Mouse (Mus musculus) MEL (cell line): Measurements from ENCODE around the gene Arpc5. TPM values are rescaled to one million over a fixed set of nuclear protein-coding genes. Genes with fewer than 3 reads are reported as not detected.

ENCODE experiments used
- DNase-seq: peaks from one replicate; pipeline ENCODE4 v3.0.0; 2011; ENCODE audit warnings: low read depth, low spot score
- H3K27ac ChIP-seq: 2 replicates; pipeline ENCODE4 v1.5.1; 2012; ENCODE audit warnings: low read depth, mild to moderate bottlenecking, control low read depth, low read length, moderate library complexity; ENCODE audit not compliant: control insufficient read depth
- H3K27me3 ChIP-seq, 2 experiments: fragments of 150-350 bp in 1 of 2; sonication (generic) in 1 of 2; 2 replicates each; pipeline ENCODE4 v1.6.1; 2012; ENCODE audit warnings: low read length in 2 of 2, mild to moderate bottlenecking in 2 of 2, improper control_type of control experiment in 1 of 2, moderate library complexity in 1 of 2; ENCODE audit not compliant: insufficient read depth in 2 of 2, control insufficient read depth in 1 of 2
- H3K36me3 ChIP-seq, 2 experiments: 2 replicates each; pipeline ENCODE4 v1.6.1; 2012 to 2014; ENCODE audit warnings: low read length in 2 of 2, improper control_type of control experiment in 1 of 2, inconsistent platforms in 1 of 2, mild to moderate bottlenecking in 1 of 2; ENCODE audit not compliant: insufficient read depth in 2 of 2, control insufficient read depth in 1 of 2
- H3K4me1 ChIP-seq, 2 experiments: fragments of 150-350 bp in 1 of 2; sonication (generic) in 1 of 2; 2 replicates each; pipeline ENCODE4 v1.6.1; 2012; ENCODE audit warnings: low read length in 2 of 2, improper control_type of control experiment in 1 of 2, mild to moderate bottlenecking in 1 of 2; ENCODE audit not compliant: insufficient read depth in 2 of 2, control insufficient read depth in 1 of 2
- H3K4me3 ChIP-seq, 2 experiments: fragments of 150-350 bp in 1 of 2; sonication (generic) in 1 of 2; 2 replicates each; pipeline ENCODE4 v1.5.1; 2012; ENCODE audit warnings: low read depth in 2 of 2, low read length in 2 of 2, mild to moderate bottlenecking in 2 of 2, moderate library complexity in 2 of 2, control low read depth in 1 of 2, improper control_type of control experiment in 1 of 2; ENCODE audit not compliant: control insufficient read depth in 1 of 2, insufficient read depth in 1 of 2
- H3K79me2 ChIP-seq: 2 replicates; pipeline ENCODE4 v1.6.1; 2012; ENCODE audit warnings: mild to moderate bottlenecking, low read length, moderate library complexity; ENCODE audit not compliant: control insufficient read depth, poor library complexity, insufficient read depth
- H3K9ac ChIP-seq: 2 replicates; pipeline ENCODE4 v1.6.1; 2012; ENCODE audit warnings: low read depth, mild to moderate bottlenecking, control low read depth, low read length, moderate library complexity; ENCODE audit not compliant: control insufficient read depth, poor library complexity, severe bottlenecking
- H3K9me3 ChIP-seq: fragments of 150-350 bp; sonication (generic); replicated peaks from 2 replicates; pipeline ENCODE4 v1.6.1; 2012; ENCODE audit warnings: mild to moderate bottlenecking, low read length, improper control_type of control experiment, moderate library complexity; ENCODE audit not compliant: insufficient read depth
- BHLHE40 ChIP-seq: IDR thresholded peaks from 2 replicates; pipeline ENCODE4 v1.6.1; 2012; ENCODE audit warnings: low read depth, mild to moderate bottlenecking, inconsistent platforms, low read length, improper control_type of control experiment, borderline replicate concordance
- CHD2 ChIP-seq: IDR thresholded peaks from 2 replicates; pipeline ENCODE4 v1.6.1; 2011; ENCODE audit warnings: low read length, improper control_type of control experiment
- E2F4 ChIP-seq: IDR thresholded peaks from 2 replicates; pipeline ENCODE4 v1.6.1; 2011; ENCODE audit warnings: low read depth, low read length, improper control_type of control experiment, borderline replicate concordance
- GABPA ChIP-seq: IDR thresholded peaks from 2 replicates; pipeline ENCODE4 v1.6.1; 2012; ENCODE audit warnings: low read depth, mild to moderate bottlenecking, inconsistent platforms, low read length, improper control_type of control experiment, moderate library complexity
- JUND ChIP-seq: IDR thresholded peaks from 2 replicates; pipeline ENCODE4 v1.6.1; 2011; ENCODE audit warnings: low read depth, mild to moderate bottlenecking, improper control_type of control experiment, low read length
- MAFK ChIP-seq: IDR thresholded peaks from 2 replicates; pipeline ENCODE4 v1.6.1; 2011; ENCODE audit warnings: low read depth, mild to moderate bottlenecking, low read length, improper control_type of control experiment, borderline replicate concordance
- MEF2A ChIP-seq: IDR thresholded peaks from 2 replicates; pipeline ENCODE4 v1.6.1; 2014; ENCODE audit warnings: low read depth, mild to moderate bottlenecking, inconsistent platforms, low read length, improper control_type of control experiment; ENCODE audit not compliant: poor library complexity, insufficient replicate concordance, severe bottlenecking; ENCODE audit errors: extremely low read depth
- MYC ChIP-seq: IDR thresholded peaks from 2 replicates; pipeline ENCODE4 v1.6.1; 2011; ENCODE audit warnings: low read depth, mild to moderate bottlenecking, low read length, improper control_type of control experiment, moderate library complexity
- POLR2A ChIP-seq, 2 experiments: IDR thresholded peaks; 2 replicates each; pipeline ENCODE4 v1.6.1; 2011 to 2012; ENCODE audit warnings: low read length in 2 of 2, mild to moderate bottlenecking in 2 of 2, control low read depth in 1 of 2, improper control_type of control experiment in 1 of 2, low read depth in 1 of 2, moderate library complexity in 1 of 2; ENCODE audit not compliant: control insufficient read depth in 1 of 2, insufficient read depth in 1 of 2, poor library complexity in 1 of 2
- POLR2AphosphoS2 ChIP-seq: IDR thresholded peaks from 2 replicates; pipeline ENCODE4 v1.6.1; 2011; ENCODE audit warnings: low read length, improper control_type of control experiment
- POLR2AphosphoS5 ChIP-seq: IDR thresholded peaks from 2 replicates; pipeline ENCODE4 v1.6.1; 2012; ENCODE audit warnings: low read depth, borderline replicate concordance, mild to moderate bottlenecking, inconsistent platforms, low read length, moderate library complexity, mixed read lengths
- SMC3 ChIP-seq: IDR thresholded peaks from 2 replicates; pipeline ENCODE4 v1.6.1; 2011; ENCODE audit warnings: low read depth, low read length, improper control_type of control experiment
- TAL1 ChIP-seq: IDR thresholded peaks from 2 replicates; pipeline ENCODE4 v1.6.1; 2012; ENCODE audit warnings: mild to moderate bottlenecking, inconsistent platforms, low read length, moderate library complexity, mixed read lengths
- TBP ChIP-seq: IDR thresholded peaks from 2 replicates; pipeline ENCODE4 v1.8.0; 2011; ENCODE audit warnings: low read depth, low read length, improper control_type of control experiment
- ZMIZ1 ChIP-seq: IDR thresholded peaks from 2 replicates; pipeline ENCODE4 v1.6.1; 2012; ENCODE audit warnings: low read depth, mild to moderate bottlenecking, inconsistent platforms, low read length, improper control_type of control experiment, moderate library complexity
- ZNF384 ChIP-seq: IDR thresholded peaks from 2 replicates; pipeline ENCODE4 v1.6.1; 2012; ENCODE audit warnings: low read depth, mild to moderate bottlenecking, inconsistent platforms, low read length, improper control_type of control experiment
- polyA plus RNA-seq, 2 experiments: library from polyadenylated mRNA; stranded (reverse) in 1 of 2; unstranded in 1 of 2; fragments of >175 nt in 1 of 2; fragments of >200 nt in 1 of 2; gene quantifications; 2 replicates each; pipeline versions ENCODE4 v1.2.1 to v1.2.4; 2012; ENCODE audit warnings: low replicate concordance in 2 of 2, low read depth in 1 of 2; ENCODE audit not compliant: insufficient read length in 2 of 2, insufficient read depth in 1 of 2, missing spikeins in 1 of 2
- total RNA-seq: library from RNA; depleted of rRNA; stranded (reverse); fragments of 300-350 nt; gene quantifications from 2 replicates; pipeline ENCODE4 v1.2.3, GENCODE M21; 2012

Gene Arpc5
- total and polyA plus RNA-seq, 3 experiments, result 119 to 145 TPM; not detected in 1

DNA sequence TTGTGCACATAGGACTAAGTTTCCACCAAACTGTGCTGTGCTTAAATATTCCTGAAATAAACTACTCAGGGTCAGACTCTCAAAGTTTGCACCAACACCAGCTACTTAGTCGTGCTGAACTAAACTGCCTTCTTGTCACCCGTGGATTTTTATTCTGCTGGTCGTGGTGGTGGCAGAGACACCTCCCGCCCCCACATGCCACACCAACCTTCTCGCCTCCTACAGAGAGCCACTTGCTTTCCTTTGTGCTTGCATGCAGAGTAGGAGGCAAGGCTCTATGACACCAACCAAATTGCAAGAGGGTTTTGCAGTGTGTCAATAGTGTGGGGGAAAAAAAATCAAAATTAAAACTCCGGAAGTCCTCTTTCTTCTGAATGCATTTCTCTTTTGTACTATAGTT is 53.2 kb downstream of the Arpc5 start:
- Histone ChIP-seq H3K9me3 (no peaks in the 10 kb centered on the region), H3K9ac (no peak overlapping the region), H3K36me3 (peaks cover 3 to 5% of the 10 kb centered on the region in 2 experiments; a peak in 3 of 4 replicates), H3K79me2 (no peaks in the 10 kb centered on the region), H3K27ac (no peak overlapping the region), H3K4me1 (no peaks in the 10 kb centered on the region), H3K4me3 (no peak overlapping the region), H3K27me3 (no peaks in the 10 kb centered on the region)
- DNase-seq, result no peak
- TF ChIP-seq E2F4 (no peak), CHD2 (no peak), ZNF384 (no peak), GABPA (no peak), JUND (no peak), SMC3 (no peak), TBP (no peak), MYC (no peak), ZMIZ1 (no peak), MEF2A (no peak), MAFK (no peak), POLR2AphosphoS2 (no peak)

DNA sequence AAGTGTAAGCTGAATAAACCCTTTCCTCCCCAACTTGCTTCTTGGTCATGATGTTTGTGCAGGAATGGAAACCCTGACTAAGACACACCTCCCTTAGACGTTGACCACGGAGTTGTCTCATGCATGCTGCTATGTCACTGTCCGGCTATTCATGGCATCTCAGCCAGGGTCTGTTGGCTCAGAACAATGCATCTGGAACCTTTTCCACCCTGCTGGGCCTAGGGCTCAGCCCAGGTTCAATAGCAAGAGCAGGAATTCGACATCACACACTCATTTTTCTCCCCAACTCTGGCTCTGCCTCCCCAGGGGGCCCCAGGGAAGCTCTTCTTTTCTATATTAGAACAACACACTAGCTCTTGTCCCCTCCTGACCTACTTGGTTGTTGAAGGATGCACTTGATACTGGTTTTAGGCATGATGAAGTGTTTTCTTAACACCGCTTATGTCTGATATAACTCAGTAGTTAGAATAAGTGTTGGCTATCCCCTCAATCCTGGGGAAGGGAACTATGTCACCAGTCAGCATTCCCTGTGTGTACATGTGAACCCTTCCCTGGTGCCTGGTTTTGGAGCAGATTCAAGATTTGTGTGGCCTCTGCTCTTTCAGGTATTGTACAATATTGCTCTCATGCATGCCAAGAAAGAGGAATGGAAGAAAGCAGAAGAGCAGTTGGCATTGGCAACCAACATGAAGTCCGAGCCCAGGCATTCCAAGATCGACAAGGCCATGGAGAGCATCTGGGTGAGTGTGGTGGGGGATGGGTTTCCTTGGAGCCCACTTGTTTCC is 54.8 kb downstream of the Arpc5 start:
- Histone ChIP-seq H3K79me2 (no peaks in the 10 kb centered on the region), H3K36me3 (peaks cover 0 to 5% of the 10 kb centered on the region in 2 experiments; a peak in 2 of 4 replicates), H3K9ac (no peak overlapping the region), H3K27me3 (no peaks in the 10 kb centered on the region), H3K4me3 (no peak overlapping the region), H3K9me3 (no peaks in the 10 kb centered on the region), H3K4me1 (no peaks in the 10 kb centered on the region), H3K27ac (no peak overlapping the region)
- TF ChIP-seq TAL1 (no peak), MYC (no peak), POLR2A (IDR thresholded peaks at IDR 0.05; ENCODE audit: control insufficient read depth in 1 of 2, insufficient read depth in 1 of 2, low read depth in 1 of 2, low read length in 2 of 2, poor library complexity in 1 of 2) (no peak), BHLHE40 (no peak), POLR2AphosphoS5 (no peak)
- DNase-seq, result no peak
